Mouse (Mus musculus) lung, embryonic 14.5 days (tissue): ENCODE data around the gene Cirbp. TPM values are rescaled to one million over a fixed set of nuclear protein-coding genes. Genes with fewer than 3 reads are reported as not detected.
"Not testable (repeated sequence)": the region's sequence is repeated elsewhere in the genome, so short reads cannot be mapped to it uniquely, and the experiment has no call there.

Experiments used
- ATAC-seq: fragments of 200-750 bp; cut with Nextera tagmentation; 2 replicates; pipeline ENCODE4 v1.8.0; 2017; ENCODE audit warnings: mild to moderate bottlenecking, moderate TSS enrichment, moderate library complexity; ENCODE audit not compliant: insufficient read depth
- DNase-seq: peaks from one replicate; pipeline ENCODE4 v3.0.0-alpha.2; 2015
- H3K27ac ChIP-seq: fragments of 300-500 bp; sonication (generic); 2 replicates; pipeline ENCODE4 v1.5.1; 2014; ENCODE audit warnings: low read depth, mild to moderate bottlenecking, moderate library complexity
- H3K27me3 ChIP-seq: fragments of 300-500 bp; sonication (generic); 2 replicates; pipeline ENCODE4 v1.6.1; 2014; ENCODE audit warnings: low read length, control low read depth; ENCODE audit not compliant: insufficient read depth
- H3K36me3 ChIP-seq: fragments of 300-500 bp; sonication (generic); 2 replicates; pipeline ENCODE4 v1.6.1; 2014; ENCODE audit warnings: control low read depth; ENCODE audit not compliant: insufficient read depth
- H3K4me1 ChIP-seq: fragments of 300-500 bp; sonication (generic); 2 replicates; pipeline ENCODE4 v1.6.1; 2014; ENCODE audit warnings: antibody characterized with exemption, control low read depth; ENCODE audit not compliant: insufficient read depth
- H3K4me2 ChIP-seq: fragments of 300-500 bp; sonication (generic); 2 replicates; pipeline ENCODE4 v1.6.1; 2014; ENCODE audit warnings: mild to moderate bottlenecking
- H3K4me3 ChIP-seq: fragments of 300-500 bp; sonication (generic); 2 replicates; pipeline ENCODE4 v1.5.1; 2014; ENCODE audit warnings: low read depth, low read length
- H3K9ac ChIP-seq: fragments of 300-500 bp; sonication (generic); 2 replicates; pipeline ENCODE4 v1.6.1; 2014
- H3K9me3 ChIP-seq: fragments of 300-500 bp; sonication (generic); 2 replicates; pipeline ENCODE4 v1.6.1; 2016; ENCODE audit warnings: low read depth, low read length, control low read depth
- CTCF ChIP-seq: IDR thresholded peaks from 2 replicates; pipeline ENCODE4 v1.5.1; 2016; ENCODE audit warnings: antibody characterized with exemption, low read depth
- WGBS: fragments of 180-500 bp; shearing (Covaris S2); extraction: QIAGEN DNeasy Blood & Tissue Kit; methylation state at CpG from one replicate; pipeline ENCODE4 v1.1.7; 2014; 5-methylcytosine and 5-hydroxymethylcytosine counted together
- polyA plus RNA-seq: library from polyadenylated mRNA; unstranded; fragments of >200 nt; fragmentation: Nextera tagmentation; extraction: Ambion mirVana; gene quantifications from 2 replicates; pipeline ENCODE4 v1.2.1, GENCODE M21; 2014

Gene Cirbp
- polyA plus RNA-seq, 1 experiment from 2014 or later = 71.9 TPM

- Histone ChIP-seq H3K9me3 (no peaks in the 10 kb centered on the region), H3K4me1 (peaks cover 55% of the 10 kb centered on the region), H3K27ac (peak overlapping the region; percentile 30; the same call in 1 of the 2 replicates), H3K27me3 (no peaks in the 10 kb centered on the region), H3K4me3 (peak overlapping the region; percentile 44), H3K9ac (peak overlapping the region; percentile 42), H3K4me2 (peak overlapping the region; percentile 97), H3K36me3 (peaks cover 2% of the 10 kb centered on the region)
- WGBS = 8% methylated on average over 43 of the region's 44 CpGs
- ATAC-seq (no peak), DNase-seq (no peak)
- no peak for TF ChIP-seq CTCF
These were observed 1.4 kb upstream of the Cirbp start for GRCm38 (mm10) chr10:80164161-80164997.

GRCm38 (mm10) chr10:80164998-80165344 is 814 bp upstream of the Cirbp start:
- WGBS = 0% methylated on average over 17 of the region's 17 CpGs
- Histone ChIP-seq H3K9ac (peak overlapping the region; percentile 42), H3K4me3 (peak overlapping the region; percentile 44), H3K36me3 (peaks cover 8% of the 10 kb centered on the region), H3K4me2 (peak overlapping the region; percentile 97), H3K9me3 (no peaks in the 10 kb centered on the region), H3K27ac (peak overlapping the region; percentile 30; the same call in 1 of the 2 replicates), H3K27me3 (no peaks in the 10 kb centered on the region), H3K4me1 (peaks cover 54% of the 10 kb centered on the region)
- DNase-seq = peak; percentile 99
- peak; percentile 100 for TF ChIP-seq CTCF
- ATAC-seq = peak; percentile 9

GRCm38 (mm10) chr10:80166136-80166535 is 351 bp downstream of the Cirbp start:
- H3K9me3 ChIP-seq, DNase-seq, H3K9ac ChIP-seq, ATAC-seq, H3K27me3 ChIP-seq, H3K4me3 ChIP-seq: not testable (repeated sequence)
- H3K36me3 ChIP-seq = peaks cover 19% of the 10 kb centered on the region
- 0 out of 2 replicates have a peak overlapping the region, but pooled peaks have one; percentile 75 for H3K27ac ChIP-seq
- H3K4me2 ChIP-seq = peak overlapping the region; percentile 97
- H3K4me1 ChIP-seq = peaks cover 43% of the 10 kb centered on the region
- WGBS = 92% methylated on average over 4 of the region's 4 CpGs

- Histone ChIP-seq H3K27ac (peak overlapping the region; percentile 99), H3K9me3 (no peaks in the 10 kb centered on the region), H3K4me2 (peak overlapping the region; percentile 85), H3K4me3 (peak overlapping the region; percentile 71), H3K4me1 (peaks cover 30% of the 10 kb centered on the region), H3K9ac (peak overlapping the region; percentile 93), H3K27me3 (no peaks in the 10 kb centered on the region), H3K36me3 (peaks cover 34% of the 10 kb centered on the region)
- under 1% methylated on average over 55 of the region's 55 CpGs for WGBS
- TF ChIP-seq CTCF = no peak
- ATAC-seq (peak; percentile 87), DNase-seq (peak; percentile 100)
These were observed 1.8 kb downstream of the Cirbp start for GRCm38 (mm10) chr10:80167460-80168037.

GRCm38 (mm10) chr10:80168038-80168661 is 2.4 kb downstream of the Cirbp start:
- Histone ChIP-seq H3K27me3 (no peaks in the 10 kb centered on the region), H3K9me3 (no peaks in the 10 kb centered on the region), H3K4me2 (peak overlapping the region; percentile 85), H3K4me3 (peak overlapping the region; percentile 71), H3K36me3 (peaks cover 35% of the 10 kb centered on the region), H3K9ac (peak overlapping the region; percentile 93), H3K27ac (peak overlapping the region; percentile 99), H3K4me1 (peaks cover 24% of the 10 kb centered on the region)
- DNase-seq = peak; percentile 98
- ATAC-seq = peak; percentile 39
- TF ChIP-seq CTCF = no peak
- WGBS = under 1% methylated on average over 45 of the region's 48 CpGs

GRCm38 (mm10) chr10:80169070-80169469 is 3.3 kb downstream of the Cirbp start:
- Histone ChIP-seq H3K4me2 (peak overlapping the region; percentile 85), H3K36me3 (peaks cover 35% of the 10 kb centered on the region), H3K9ac (peak overlapping the region; percentile 93), H3K4me3 (peak overlapping the region; percentile 71), H3K27me3 (no peaks in the 10 kb centered on the region), H3K4me1 (peaks cover 23% of the 10 kb centered on the region), H3K9me3 (no peaks in the 10 kb centered on the region), H3K27ac (no peak overlapping the region)
- WGBS = 38% methylated on average over 1 of the region's 1 CpGs
- no peak for ATAC-seq
- no peak for TF ChIP-seq CTCF
- DNase-seq = no peak

GRCm38 (mm10) chr10:80169651-80170050 is 3.9 kb downstream of the Cirbp start:
- WGBS = 90% methylated on average over 7 of the region's 7 CpGs
- no peaks in the 10 kb centered on the region for H3K27me3 ChIP-seq
- H3K36me3 ChIP-seq = peaks cover 35% of the 10 kb centered on the region
- no peak overlapping the region for H3K4me3 ChIP-seq
- DNase-seq = no peak
- no peak overlapping the region for H3K27ac ChIP-seq
- H3K4me2 ChIP-seq = peak overlapping the region; percentile 85
- ATAC-seq = no peak
- TF ChIP-seq CTCF = no peak
- H3K4me1 ChIP-seq = peaks cover 19% of the 10 kb centered on the region
- no peaks in the 10 kb centered on the region for H3K9me3 ChIP-seq
- no peak overlapping the region for H3K9ac ChIP-seq
